Mouse (Mus musculus) C2C12 (cell line): ENCODE measurements around the gene Olfr750.
"Not testable (repeated sequence)": the region's sequence is repeated elsewhere in the genome, so short reads cannot be mapped to it uniquely, and the experiment has no call there.

Experiments
- CTCF ChIP-seq: IDR thresholded peaks from one replicate; pipeline ENCODE4 v1.5.1; 2011; ENCODE audit not compliant: control insufficient read depth, insufficient read depth, insufficient read length
- FOSL1 ChIP-seq: IDR thresholded peaks from one replicate; pipeline ENCODE4 v1.8.0; 2011; ENCODE audit warnings: mild to moderate bottlenecking, low read length; ENCODE audit not compliant: poor library complexity, insufficient read depth, severe bottlenecking
- MAX ChIP-seq: IDR thresholded peaks from one replicate; pipeline ENCODE4 v1.6.1; 2011; ENCODE audit warnings: mild to moderate bottlenecking, control low read depth
- MYOG ChIP-seq: IDR thresholded peaks from one replicate; pipeline ENCODE4 v1.6.1; 2011; ENCODE audit not compliant: control insufficient read depth, insufficient read length; ENCODE audit errors: extremely low read depth
- USF1 ChIP-seq: IDR thresholded peaks from one replicate; pipeline ENCODE4 v1.6.1; 2011; ENCODE audit warnings: low read depth, mild to moderate bottlenecking, control low read depth, moderate library complexity

- not testable (repeated sequence) for TF ChIP-seq CTCF, MAX, USF1, MYOG, FOSL1
These were observed 24.1 kb upstream of the Olfr750 start for GRCm38 (mm10) chr14:51098300-51098699.
